Mouse (Mus musculus) right cerebral cortex, postnatal 4 days (tissue): ENCODE measurements at regions not wholly inside any gene's neighbourhood (a gene's known extent, or its start where the extent isn't known, plus 50 kb on each side); places are given as distances from the start of the nearest gene placed in this dataset.
"Not testable (repeated sequence)": the region's sequence is repeated elsewhere in the genome, so short reads cannot be mapped to it uniquely, and the experiment has no call there.

ENCODE experiments used
- DNase-seq: peaks from one replicate; pipeline ENCODE4 v3.0.0-alpha.2; 2022

- not testable (repeated sequence) for DNase-seq
These were observed 186.6 kb downstream of the BC048507 start for GRCm38 (mm10) chr13:68049731-68050130.

- DNase-seq: not testable (repeated sequence)
These were observed 230.2 kb downstream of the BC048507 start for GRCm38 (mm10) chr13:68093311-68093710.

GRCm38 (mm10) chr13:68116786-68117185 is 253.7 kb downstream of the BC048507 start:
- peak; percentile 3 for DNase-seq
